Mouse (Mus musculus): Measurements from ENCODE around the gene Hnrnph2.

The Hnrnph2 gene

GRCm38 (mm10) chrX:134600659-134601379 lies at the start of gene Hnrnph2, which contains the start of gene Gla:
Gene Hnrnph2 (plus strand): TSS chrX:134601179.
Gene Gla (minus strand): TSS chrX:134601125.
- peak; percentile 89 to 92 for DNase-seq (ENCODE audit: low spot score in 2 of 2)

- no peak for DNase-seq (ENCODE audit: low spot score in 2 of 2)
These were observed 47.7 kb upstream of the Hnrnph2 start for GRCm38 (mm10) chrX:134553326-134553725.

GRCm38 (mm10) chrX:134554425-134554824 lies 46.6 kb upstream of the Hnrnph2 start:
- DNase-seq (ENCODE audit: low spot score in 2 of 2): no peak

- DNase-seq (ENCODE audit: low spot score in 2 of 2): peak in 1 of 2 experiments; percentile 23
These were observed 36.7 kb upstream of the Hnrnph2 start for GRCm38 (mm10) chrX:134564326-134564725.

- peak in 1 of 2 experiments; percentile 72 for DNase-seq (ENCODE audit: low spot score in 2 of 2)
These were observed 34.3 kb upstream of the Hnrnph2 start for GRCm38 (mm10) chrX:134566536-134567222.

GRCm38 (mm10) chrX:134577896-134578295 lies 23.1 kb upstream of the Hnrnph2 start:
- no peak for DNase-seq (ENCODE audit: low spot score in 2 of 2)

GRCm38 (mm10) chrX:134580528-134581305 lies 20.3 kb upstream of the Hnrnph2 start:
- no peak for DNase-seq (ENCODE audit: low spot score in 2 of 2)

GRCm38 (mm10) chrX:134582270-134582669 lies 18.7 kb upstream of the Hnrnph2 start:
- no peak for DNase-seq (ENCODE audit: low spot score in 2 of 2)

- DNase-seq (ENCODE audit: low spot score in 2 of 2): no peak
These were observed 17.9 kb upstream of the Hnrnph2 start, which contains the start of gene Btk for GRCm38 (mm10) chrX:134582888-134583669. Gene Btk (minus strand): TSS chrX:134583570.

GRCm38 (mm10) chrX:134585103-134586002 lies 15.6 kb upstream of the Hnrnph2 start, which contains the start of gene Rpl36a:
Gene Rpl36a (plus strand): TSS chrX:134585654.
- peak; percentile 87 to 89 for DNase-seq (ENCODE audit: low spot score in 2 of 2)

- DNase-seq (ENCODE audit: low spot score in 2 of 2): no peak
These were observed 14.5 kb upstream of the Hnrnph2 start for GRCm38 (mm10) chrX:134586447-134586846.

- no peak for DNase-seq (ENCODE audit: low spot score in 2 of 2)
These were observed 12.7 kb upstream of the Hnrnph2 start for GRCm38 (mm10) chrX:134588261-134588660.

GRCm38 (mm10) chrX:134588997-134589396 lies 12.0 kb upstream of the Hnrnph2 start:
- no peak for DNase-seq (ENCODE audit: low spot score in 2 of 2)

- no peak for DNase-seq (ENCODE audit: low spot score in 2 of 2)
These were observed 11.1 kb upstream of the Hnrnph2 start for GRCm38 (mm10) chrX:134589836-134590235.

- DNase-seq (ENCODE audit: low spot score in 2 of 2): no peak
These were observed 935 bp upstream of the Hnrnph2 start for GRCm38 (mm10) chrX:134599922-134600565.

GRCm38 (mm10) chrX:134601380-134602120 lies 571 bp downstream of the Hnrnph2 start:
- DNase-seq (ENCODE audit: low spot score in 2 of 2): no peak

GRCm38 (mm10) chrX:134609472-134609871 lies 8.5 kb downstream of the Hnrnph2 start:
- DNase-seq (ENCODE audit: low spot score in 2 of 2): no peak

GRCm38 (mm10) chrX:134610984-134611383 lies 10.0 kb downstream of the Hnrnph2 start:
- no peak for DNase-seq (ENCODE audit: low spot score in 2 of 2)
